Mouse (Mus musculus) Patski (cell line): ENCODE measurements at regions not wholly inside any gene's neighbourhood (a gene's known extent, or its start where the extent isn't known, plus 50 kb on each side); places are given as distances from the start of the nearest gene placed in this dataset.
"Not testable (repeated sequence)": the region's sequence is repeated elsewhere in the genome, so short reads cannot be mapped to it uniquely, and the experiment has no call there.

Source experiments
- ATAC-seq: fragments of 100-300 bp; one replicate; pipeline ENCODE4 v1.8.0; 2021
- CTCF ChIA-PET: fragments of 350-600 bp; sonication (Branson Sonifier 250); formaldehyde crosslinking; loops from one replicate; lab custom pipeline; 2022; ENCODE audit warnings: inconsistent platforms; lab: Charles Lee
- POLR2A ChIA-PET: fragments of 350-600 bp; sonication (Branson Sonifier 250); formaldehyde crosslinking; loops from one replicate; lab custom pipeline; 2022; ENCODE audit warnings: antibody characterized with exemption, inconsistent platforms; lab: Charles Lee
- DNase-seq: peaks from one replicate; pipeline ENCODE4 v3.0.0-alpha.2; 2011; ENCODE audit warnings: low read depth, low spot score
- H3K27me3 ChIP-seq: fragments of 371-371 bp; one replicate; pipeline ENCODE4 v1.5.1; 2021
- CTCF ChIP-seq: fragments of 100-300 bp; IDR thresholded peaks from one replicate; pipeline ENCODE4 v1.5.1; 2021
- in situ Hi-C: fragments of 300-500 bp; cut with MboI; formaldehyde crosslinking; loops from 3 replicates; pipeline ENCODE4 v1.11.1; 2018; ENCODE audit warnings: low pct_unique_long_range_greater_than_20kb, mixed read lengths

GRCm38 (mm10) chr8:103632543-103632942, 468.9 kb upstream of the Cdh5 start:
- POLR2A ChIA-PET, result no interaction called here

DNA sequence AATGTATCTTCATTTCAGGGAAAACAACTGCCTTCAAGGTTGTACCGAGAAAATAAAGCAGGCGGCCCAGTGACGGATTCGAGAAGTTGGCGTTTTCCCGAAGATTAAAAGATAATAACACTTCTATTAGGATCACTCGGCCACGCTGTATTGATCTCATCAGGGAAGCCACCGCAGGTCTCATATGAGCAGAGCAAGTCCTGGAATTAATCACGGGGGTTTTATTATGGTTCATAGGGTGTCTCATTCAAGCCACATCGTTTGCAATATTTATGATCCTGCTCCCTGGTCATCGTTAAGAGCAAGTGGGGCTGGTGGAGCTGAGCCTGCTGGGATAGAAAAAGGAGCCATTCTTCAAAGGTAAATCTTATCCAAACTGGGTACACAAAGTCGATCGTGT, 466.5 kb upstream of the Cdh5 start:
- DNase-seq (no peak), ATAC-seq (no peak)
- ChIA-PET POLR2A (no interaction called here), CTCF (no interaction called here)
- no peaks in the 10 kb centered on the region for H3K27me3 ChIP-seq
- in situ Hi-C loops, result no loop called here
- TF ChIP-seq CTCF, result no peak

More at GRCm38 (mm10) chr8:103632543-103632942, 468.9 kb upstream of the Cdh5 start:
- CTCF ChIA-PET, result no interaction called here
- in situ Hi-C loops, result no loop called here
- ATAC-seq, result no peak
- no peaks in the 10 kb centered on the region for H3K27me3 ChIP-seq
- TF ChIP-seq CTCF, result no peak
- no peak for DNase-seq

DNA sequence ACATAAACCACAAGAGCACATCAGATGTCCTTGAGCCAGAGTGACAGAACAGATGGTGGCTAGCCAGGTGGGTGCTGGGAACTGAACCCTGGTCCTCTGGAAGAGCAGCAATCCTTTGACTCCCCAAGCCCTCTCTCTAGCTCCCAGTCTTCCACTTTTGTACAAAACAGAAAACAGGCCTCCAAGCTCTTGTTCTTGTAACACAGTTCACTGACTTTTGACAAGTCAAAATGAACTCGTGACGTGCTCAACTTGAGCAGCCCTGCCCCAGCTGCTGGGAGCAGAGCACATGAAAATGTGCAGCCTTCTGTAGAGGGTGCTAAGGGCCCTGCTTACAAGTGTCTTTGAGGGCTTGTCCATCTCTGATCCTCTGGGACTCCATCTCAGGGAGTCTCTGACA, 457.8 kb upstream of the Cdh5 start:
- no peak for TF ChIP-seq CTCF
- DNase-seq (no peak), ATAC-seq (no peak)
- ChIA-PET CTCF (no interaction called here), POLR2A (no interaction called here)
- in situ Hi-C loops, result no loop called here
- H3K27me3 ChIP-seq, result no peaks in the 10 kb centered on the region

- H3K27me3 ChIP-seq, result no peaks in the 10 kb centered on the region
- ATAC-seq (no peak), DNase-seq (no peak)
- no peak for TF ChIP-seq CTCF
- CTCF ChIA-PET, result no interaction called here
- in situ Hi-C loops, result no loop called here
- POLR2A ChIA-PET, result no interaction called here
Measured at GRCm38 (mm10) chr8:103644106-103644505, 457.3 kb upstream of the Cdh5 start.

- in situ Hi-C loops, result no loop called here
- ChIA-PET POLR2A (no interaction called here), CTCF (no interaction called here)
- no peak for DNase-seq
- no peak for ATAC-seq
- no peak for TF ChIP-seq CTCF
- no peaks in the 10 kb centered on the region for H3K27me3 ChIP-seq
Measured at GRCm38 (mm10) chr8:103644845-103645244, 456.6 kb upstream of the Cdh5 start.

GRCm38 (mm10) chr8:103664796-103665195, 436.6 kb upstream of the Cdh5 start:
- ATAC-seq (no peak), DNase-seq (no peak)
- TF ChIP-seq CTCF, result no peak
- ChIA-PET POLR2A (no interaction called here), CTCF (no interaction called here)
- in situ Hi-C loops, result no loop called here
- no peaks in the 10 kb centered on the region for H3K27me3 ChIP-seq

DNA sequence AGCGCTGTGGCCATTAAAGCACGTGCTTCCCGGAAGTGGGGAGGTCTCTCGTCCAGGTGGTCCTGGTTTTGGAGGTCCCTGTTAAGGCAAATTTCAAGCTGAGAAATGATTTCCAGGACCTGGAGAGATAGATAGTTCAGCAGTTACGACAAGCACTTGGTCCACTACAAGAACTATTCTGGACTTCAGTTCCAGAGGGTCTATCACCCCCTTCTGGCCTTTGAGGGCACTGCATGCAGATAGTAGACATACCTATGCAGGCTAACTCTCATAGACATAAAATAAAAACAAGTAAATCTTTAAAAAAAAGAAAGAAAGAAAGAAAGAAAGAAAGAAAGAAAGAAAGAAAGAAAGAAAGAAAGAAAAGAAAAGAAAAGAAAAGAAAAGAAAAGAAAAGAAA, 415.2 kb upstream of the Cdh5 start:
- in situ Hi-C loops, H3K27me3 ChIP-seq, DNase-seq, ATAC-seq, CTCF ChIA-PET, POLR2A ChIA-PET: not testable (repeated sequence)

- POLR2A ChIA-PET, result no interaction called here
- ATAC-seq, result no peak
Measured at GRCm38 (mm10) chr8:103690438-103690837, 411.0 kb upstream of the Cdh5 start.

DNA sequence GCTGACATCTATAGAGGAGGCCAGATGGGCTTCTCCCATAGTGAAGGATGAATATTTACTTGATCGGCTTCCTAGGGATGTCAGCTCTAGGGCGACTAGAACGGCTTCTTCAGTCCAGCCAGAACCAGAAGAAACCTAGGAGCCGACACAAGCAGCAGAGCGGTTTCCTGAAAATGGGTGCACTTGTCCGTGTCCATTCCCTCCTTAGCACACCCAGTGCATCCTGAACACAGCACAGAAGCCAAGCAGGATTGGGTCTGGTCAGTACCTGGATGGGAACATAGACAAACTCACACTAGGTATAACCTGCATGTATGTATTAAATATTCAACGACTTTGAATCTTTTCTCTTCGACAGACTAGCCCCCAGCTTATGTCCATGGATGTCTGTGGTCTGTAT, 407.9 kb upstream of the Cdh5 start:
- CTCF ChIA-PET, result no interaction called here
- TF ChIP-seq CTCF, result no peak
- DNase-seq (no peak), ATAC-seq (no peak)
- in situ Hi-C loops, result no loop called here
- POLR2A ChIA-PET, result no interaction called here
- H3K27me3 ChIP-seq, result no peaks in the 10 kb centered on the region

More at GRCm38 (mm10) chr8:103690438-103690837, 411.0 kb upstream of the Cdh5 start:
- no peak for DNase-seq
- in situ Hi-C loops, result no loop called here
- TF ChIP-seq CTCF, result no peak
- no peaks in the 10 kb centered on the region for H3K27me3 ChIP-seq
- CTCF ChIA-PET, result interaction anchor here (1.2 kb wide), 1 partner anchor 10 kb away, joined by 4 read pairs; no protein-coding TSS in a partner anchor

- no peak for TF ChIP-seq CTCF
- no peaks in the 10 kb centered on the region for H3K27me3 ChIP-seq
- in situ Hi-C loops, result no loop called here
- ATAC-seq (no peak), DNase-seq (no peak)
- POLR2A ChIA-PET, result interaction anchor here (0.7 kb wide), 1 partner anchor 549 kb away, joined by 3 read pairs; no protein-coding TSS in a partner anchor
- CTCF ChIA-PET, result no interaction called here
Measured at GRCm38 (mm10) chr8:103694331-103694891, 407.0 kb upstream of the Cdh5 start.

DNA sequence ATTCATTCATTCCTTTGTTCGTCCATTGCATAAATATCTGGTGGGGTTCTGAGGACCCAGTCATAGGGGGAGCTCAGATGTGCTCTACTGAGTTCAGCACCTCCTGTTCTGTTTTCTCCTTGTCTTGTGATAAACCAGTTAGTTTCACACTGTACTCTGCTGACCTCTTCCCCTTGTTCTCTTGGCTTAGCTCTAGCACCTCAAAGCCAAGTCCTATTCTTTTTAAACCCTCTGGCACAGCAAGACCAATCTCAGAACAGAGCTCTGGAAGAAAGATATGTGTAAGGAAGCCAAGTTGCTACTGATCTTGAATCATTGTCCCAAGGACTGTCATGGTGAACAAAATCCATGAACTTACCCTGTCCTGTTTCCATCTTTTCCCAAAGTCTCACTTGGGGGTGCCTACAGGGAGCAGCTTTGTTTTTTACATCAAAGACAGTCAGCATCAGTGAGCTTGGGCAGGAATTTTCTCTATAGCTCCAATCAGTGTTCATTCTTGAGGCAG, 402.4 kb upstream of the Cdh5 start:
- no peak for DNase-seq
- in situ Hi-C loops, result no loop called here
- TF ChIP-seq CTCF, result no peak
- H3K27me3 ChIP-seq, result peaks cover 4% of the 10 kb centered on the region
- CTCF ChIA-PET, result interaction anchor here (0.6 to 1.9 kb wide), 2 partner anchors 8 to 15 kb away, joined by 3 to 4 read pairs; no protein-coding TSS in a partner anchor
- no peak for ATAC-seq
- POLR2A ChIA-PET, result no interaction called here
